Mouse (Mus musculus) skeletal muscle tissue, adult 2 months (tissue): Measurements from ENCODE around the gene Ttll8.

Experiments
- DNase-seq: peaks from one replicate; pipeline ENCODE4 v3.0.0-alpha.2; 2012; ENCODE audit warnings: low read depth, low spot score

Gene Ttll8

GRCm38 (mm10) chr15:88860781-88861180 is 93.4 kb downstream of the Ttll8 start:
- no peak for DNase-seq

- DNase-seq, result no peak
These were observed 94.8 kb downstream of the Ttll8 start for GRCm38 (mm10) chr15:88859206-88859970.

GRCm38 (mm10) chr15:88858707-88859106 is 95.5 kb downstream of the Ttll8 start:
- DNase-seq, result no peak

- no peak for DNase-seq
These were observed 96.1 kb downstream of the Ttll8 start for GRCm38 (mm10) chr15:88858141-88858541.

- DNase-seq, result no peak
These were observed 96.9 kb downstream of the Ttll8 start for GRCm38 (mm10) chr15:88857361-88857760.

GRCm38 (mm10) chr15:88856613-88857012 is 97.6 kb downstream of the Ttll8 start:
- DNase-seq, result no peak

- DNase-seq, result no peak
These were observed 98.3 kb downstream of the Ttll8 start for GRCm38 (mm10) chr15:88855896-88856417.

GRCm38 (mm10) chr15:88854969-88855830 is 99.0 kb downstream of the Ttll8 start:
- no peak for DNase-seq

GRCm38 (mm10) chr15:88854119-88854968 is 99.9 kb downstream of the Ttll8 start:
- DNase-seq, result no peak

- no peak for DNase-seq
These were observed 101.1 kb downstream of the Ttll8 start for GRCm38 (mm10) chr15:88853106-88853505.

- no peak for DNase-seq
These were observed 102.6 kb downstream of the Ttll8 start for GRCm38 (mm10) chr15:88851507-88852149.

GRCm38 (mm10) chr15:88851076-88851475 is 103.1 kb downstream of the Ttll8 start:
- DNase-seq, result no peak

- peak; percentile 91 for DNase-seq
These were observed 103.9 kb downstream of the Ttll8 start for GRCm38 (mm10) chr15:88850146-88850826.

- DNase-seq, result no peak
These were observed 104.6 kb downstream of the Ttll8 start for GRCm38 (mm10) chr15:88849621-88850020.

- no peak for DNase-seq
These were observed 105.6 kb downstream of the Ttll8 start for GRCm38 (mm10) chr15:88848661-88849060.

GRCm38 (mm10) chr15:88844966-88845365 is 109.3 kb downstream of the Ttll8 start:
- no peak for DNase-seq

GRCm38 (mm10) chr15:88843486-88844097 is 110.6 kb downstream of the Ttll8 start:
- no peak for DNase-seq

- no peak for DNase-seq
These were observed 111.9 kb downstream of the Ttll8 start for GRCm38 (mm10) chr15:88842300-88842673.

GRCm38 (mm10) chr15:88841580-88842299 is 112.5 kb downstream of the Ttll8 start:
- no peak for DNase-seq
